Mouse (Mus musculus): ENCODE data around the gene Ttc5. TPM values are rescaled to one million over a fixed set of nuclear protein-coding genes. Genes with fewer than 3 reads are reported as not detected.

The Ttc5 gene
- total RNA-seq, 2 experiments from 2014 or later, result 6.2 to 6.4 TPM

- Histone ChIP-seq H3K4me3 (no peak overlapping the region), H3K27ac (no peak overlapping the region)
- DNase-seq, result no peak
- intact Hi-C loops (cut with DNase I), result no loop called here
- no peak for TF ChIP-seq CTCF (IDR thresholded peaks at IDR 0.05)
These were observed 17.1 kb upstream of the Ttc5 start for GRCm38 (mm10) chr14:50802441-50802840.

DNA sequence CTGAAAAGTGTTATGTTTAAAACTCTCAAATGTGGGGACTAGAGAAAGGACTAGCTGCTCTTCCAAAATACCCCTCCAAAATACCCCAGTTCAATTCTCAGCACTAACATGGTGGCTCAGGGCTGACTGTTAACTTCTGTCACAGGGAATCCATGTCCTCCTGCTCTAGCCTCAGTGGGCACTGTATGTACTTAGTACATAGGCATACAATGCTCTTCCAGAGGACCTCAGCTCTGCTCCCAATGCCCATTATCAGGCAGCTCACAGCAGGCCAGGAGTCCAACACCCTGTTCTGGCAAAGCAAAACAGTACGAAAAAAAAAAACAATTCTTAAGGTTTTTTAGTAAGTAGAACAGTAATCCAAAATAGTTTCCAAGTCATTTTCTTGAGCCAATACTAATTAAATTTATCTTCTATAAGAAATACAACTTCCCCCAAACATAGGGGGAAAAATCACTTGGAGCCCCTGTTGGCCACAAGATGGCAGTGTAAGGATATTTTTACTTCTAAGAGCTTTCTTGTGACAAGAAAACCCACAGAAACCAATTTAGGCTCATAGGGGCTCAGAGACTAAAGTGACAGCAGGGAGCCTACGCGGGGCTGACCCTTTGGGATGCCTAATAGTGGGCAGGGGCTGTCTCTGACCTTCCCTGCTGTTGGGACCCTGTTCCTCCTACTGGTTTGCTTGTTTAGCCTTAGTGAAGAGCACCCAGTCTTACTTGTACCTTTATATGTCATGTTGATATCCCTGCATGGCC, 14.4 kb upstream of the Ttc5 start:
- TF ChIP-seq CTCF (IDR thresholded peaks at IDR 0.05), result peak; percentile 81
- peak overlapping the region; percentile 20; the same call in 1 of the 2 replicates for H3K27ac ChIP-seq
- H3K4me3 ChIP-seq, result no peak overlapping the region
- DNase-seq, result peak; percentile 21
- intact Hi-C loops (cut with DNase I), result loop anchor here (1.0 kb wide), 1 partner anchor 264 kb away; no protein-coding TSS in a partner anchor

DNA sequence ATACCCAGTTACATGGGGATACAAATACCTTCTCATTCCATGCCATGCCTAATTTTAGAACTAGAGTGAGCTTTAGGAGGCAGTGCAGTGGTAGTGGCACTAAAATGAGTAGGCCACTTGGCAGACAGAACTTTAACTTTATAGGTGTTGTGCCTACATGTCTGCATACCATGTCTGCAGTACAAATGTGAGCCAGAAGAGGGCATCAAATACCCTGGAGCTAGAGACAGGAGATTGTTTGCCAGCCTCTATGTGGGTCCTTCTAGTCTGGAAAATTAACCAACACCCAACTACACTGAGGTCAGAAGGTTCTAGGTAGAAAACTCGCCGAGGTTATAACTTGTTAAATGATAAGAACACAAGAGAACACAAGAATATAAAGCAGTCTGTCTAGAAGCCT, 13.2 kb upstream of the Ttc5 start:
- no peak overlapping the region for H3K27ac ChIP-seq
- intact Hi-C loops (cut with DNase I), result no loop called here
- TF ChIP-seq CTCF (IDR thresholded peaks at IDR 0.05), result peak; percentile 41
- no peak overlapping the region for H3K4me3 ChIP-seq
- no peak for DNase-seq

GRCm38 (mm10) chr14:50796464-50796863, 11.1 kb upstream of the Ttc5 start:
- TF ChIP-seq CTCF (IDR thresholded peaks at IDR 0.05), result no peak
- no peak for DNase-seq
- Histone ChIP-seq H3K4me3 (no peak overlapping the region), H3K27ac (no peak overlapping the region)
- intact Hi-C loops (cut with DNase I), result no loop called here

GRCm38 (mm10) chr14:50795965-50796364, 10.6 kb upstream of the Ttc5 start:
- no peak for DNase-seq
- no peak overlapping the region for H3K27ac ChIP-seq
- intact Hi-C loops (cut with DNase I), result no loop called here
- H3K4me3 ChIP-seq, result no peak overlapping the region
- no peak for TF ChIP-seq CTCF (IDR thresholded peaks at IDR 0.05)

DNA sequence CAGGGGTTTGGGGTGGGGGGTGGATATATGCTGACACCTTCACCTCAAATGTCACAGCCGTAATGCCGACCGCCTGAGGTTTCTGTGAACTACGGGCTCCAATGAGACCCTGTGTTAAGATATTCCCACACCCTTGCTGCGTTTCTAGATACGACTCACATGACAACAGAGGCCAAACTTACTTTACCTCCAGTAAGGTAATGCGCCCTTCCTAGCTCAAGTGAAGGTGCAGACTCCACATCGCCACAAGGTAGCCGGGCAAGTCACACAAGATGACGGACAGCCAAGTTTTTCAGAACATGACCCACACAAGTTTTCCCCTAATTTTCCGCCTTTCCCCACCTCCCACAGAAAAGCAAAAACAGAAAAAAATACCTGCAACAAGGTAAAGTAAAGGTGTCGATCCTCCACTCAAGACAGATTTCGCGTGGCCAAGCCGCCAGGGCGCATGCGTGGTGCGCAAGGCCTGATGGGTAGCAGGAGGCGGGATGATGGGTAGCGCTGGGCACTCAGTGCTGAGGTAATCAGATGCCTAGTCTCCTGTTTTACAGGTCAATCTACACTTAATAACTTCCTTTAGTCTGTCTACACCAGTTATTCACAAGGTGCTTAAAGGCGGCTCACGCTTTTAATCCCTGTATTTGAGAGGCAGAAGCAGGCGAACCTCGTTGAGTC, 10.1 kb upstream of the Ttc5 start:
- DNase-seq, result no peak
- Histone ChIP-seq H3K4me3 (no peak overlapping the region), H3K27ac (no peak overlapping the region)
- TF ChIP-seq CTCF (IDR thresholded peaks at IDR 0.05), result no peak
- intact Hi-C loops (cut with DNase I), result no loop called here

DNA sequence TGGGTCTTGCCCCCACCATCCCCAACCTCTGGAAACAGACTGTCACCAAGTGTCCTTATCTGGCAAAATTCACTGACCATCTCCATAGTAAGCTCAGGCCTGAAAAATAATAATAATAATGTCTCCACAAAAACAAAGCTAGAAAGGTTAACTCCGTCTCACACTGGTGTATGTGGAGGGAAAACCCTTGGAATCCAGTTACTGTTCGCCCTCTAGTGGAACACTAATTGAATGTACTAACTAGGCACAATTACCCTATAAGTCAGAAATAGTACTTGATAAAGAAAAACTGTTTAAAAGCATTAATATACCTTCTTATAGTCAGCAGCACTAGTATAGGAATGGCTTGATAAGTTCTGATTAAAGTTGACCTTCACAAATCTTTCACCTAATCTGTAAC, 2.8 kb upstream of the Ttc5 start:
- TF ChIP-seq CTCF (IDR thresholded peaks at IDR 0.05), result peak; percentile 10; the same call in 1 of the 2 replicates
- Histone ChIP-seq H3K4me3 (no peak overlapping the region), H3K27ac (no peak overlapping the region)
- no peak for DNase-seq
- intact Hi-C loops (cut with DNase I), result no loop called here

DNA sequence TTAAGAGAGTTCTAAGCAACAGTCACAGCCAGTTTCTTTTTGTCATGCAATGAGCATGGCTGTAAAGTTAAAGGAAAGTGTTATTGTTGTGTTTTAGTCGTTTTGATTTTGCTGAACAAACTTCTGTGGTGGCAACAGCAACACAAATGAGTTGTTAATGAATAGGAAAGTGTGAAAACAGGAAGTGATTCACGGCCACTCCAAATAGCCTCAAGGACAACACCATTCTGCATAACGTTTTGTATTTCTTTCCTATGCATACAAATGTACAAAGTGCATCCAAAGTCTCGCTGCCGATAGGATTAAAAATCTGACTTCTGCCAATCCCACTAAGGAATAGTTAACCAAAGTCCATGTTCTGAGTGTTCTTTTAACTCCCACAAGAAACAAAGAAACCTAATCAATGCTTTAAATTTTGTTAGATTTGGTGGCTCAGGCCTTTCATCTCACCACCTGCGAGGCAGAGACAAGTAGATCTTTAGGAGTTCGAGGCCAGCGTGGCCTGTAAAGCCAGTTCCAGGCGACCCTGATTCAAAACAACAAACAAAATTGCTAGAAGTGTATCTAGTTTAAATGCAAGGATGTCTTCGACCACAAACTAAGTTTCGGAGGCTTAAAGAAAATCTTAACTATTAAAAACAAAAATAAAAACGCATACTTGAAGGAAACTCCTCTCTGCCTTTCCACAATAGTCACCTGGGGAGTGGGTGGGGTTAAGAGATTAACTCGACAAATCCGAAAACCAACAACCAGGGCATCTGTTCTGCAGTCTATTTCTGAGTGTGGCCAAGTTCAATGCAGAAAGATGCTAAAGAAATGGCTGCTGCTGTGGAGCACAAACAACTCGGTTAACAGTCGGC, 698 bp downstream of the Ttc5 start:
- DNase-seq, result no peak
- intact Hi-C loops (cut with DNase I), result no loop called here
- peak overlapping the region; percentile 100 for H3K4me3 ChIP-seq
- peak overlapping the region; percentile 87 for H3K27ac ChIP-seq
- TF ChIP-seq CTCF (IDR thresholded peaks at IDR 0.05), result no peak

GRCm38 (mm10) chr14:50782166-50782565, 3.2 kb downstream of the Ttc5 start:
- intact Hi-C loops (cut with DNase I), result no loop called here
- H3K27ac ChIP-seq, result no peak overlapping the region
- TF ChIP-seq CTCF (IDR thresholded peaks at IDR 0.05), result no peak
- H3K4me3 ChIP-seq, result no peak overlapping the region
- no peak for DNase-seq

GRCm38 (mm10) chr14:50771342-50771741, 14.0 kb downstream of the Ttc5 start:
- Histone ChIP-seq H3K27ac (no peak overlapping the region), H3K4me3 (no peak overlapping the region)
- TF ChIP-seq CTCF (IDR thresholded peaks at IDR 0.05), result peak; percentile 42
- intact Hi-C loops (cut with DNase I), result no loop called here
- no peak for DNase-seq

- DNase-seq, result no peak
- no peak for TF ChIP-seq CTCF (IDR thresholded peaks at IDR 0.05)
- Histone ChIP-seq H3K27ac (no peak overlapping the region), H3K4me3 (no peak overlapping the region)
- intact Hi-C loops (cut with DNase I), result loop anchor here (10.0 kb wide), 1 partner anchor 59 kb away; no protein-coding TSS in a partner anchor
These were observed 19.6 kb downstream of the Ttc5 start for GRCm38 (mm10) chr14:50765736-50766135.

GRCm38 (mm10) chr14:50758416-50759085, 26.8 kb downstream of the Ttc5 start:
- no peak overlapping the region for H3K4me3 ChIP-seq
- no peak for DNase-seq
- intact Hi-C loops (cut with DNase I), result no loop called here
- H3K27ac ChIP-seq, result no peak overlapping the region
- TF ChIP-seq CTCF (IDR thresholded peaks at IDR 0.05), result no peak

All from gastrocnemius, adult 2 months (tissue).